Mouse (Mus musculus): Measurements from ENCODE around the gene Gm9573. TPM values are rescaled to one million over a fixed set of nuclear protein-coding genes. Genes with fewer than 3 reads are reported as not detected.
A peak's percentile ranks its signal among the peaks of the same experiment; 100 is the strongest.

Gm9573 gene
- polyA plus RNA-seq, 1 experiment = not detected

- Histone ChIP-seq H3K27ac (ENCODE audit: insufficient read depth, low read length) (no peak overlapping the region; the same call in 1 of the 2 replicates), H3K4me3 (replicated peaks; ENCODE audit: insufficient read depth, low read depth, low read length) (peak overlapping the region; percentile 100), H3K4me1 (ENCODE audit: control insufficient read depth, insufficient read depth, low read length) (no peaks in the 10 kb centered on the region), H3K27me3 (ENCODE audit: control insufficient read depth, insufficient read depth, low read length) (no peaks in the 10 kb centered on the region)
- 1% methylated on average over 15 of the region's 15 CpGs for WGBS
- DNase-seq = peak; percentile 77 to 82
- TF ChIP-seq POLR2A (IDR thresholded peaks at IDR 0.05; ENCODE audit: borderline replicate concordance, insufficient read depth, low read length) (peak; percentile 28; the same call in 1 of the 2 replicates), CTCF (IDR thresholded peaks at IDR 0.05; ENCODE audit: borderline replicate concordance, insufficient read depth, low read depth, low read length) (peak; percentile 79)
Measured at GRCm38 (mm10) chr17:35635699-35636111, 9.3 kb upstream of the Gm9573 start.

GRCm38 (mm10) chr17:35635202-35635601 lies 8.8 kb upstream of the Gm9573 start:
- no peak for DNase-seq
- WGBS = 72% methylated on average over 3 of the region's 3 CpGs
- H3K4me1 ChIP-seq (ENCODE audit: control insufficient read depth, insufficient read depth, low read length) = no peaks in the 10 kb centered on the region

GRCm38 (mm10) chr17:35633992-35634391 lies 7.6 kb upstream of the Gm9573 start:
- H3K27me3 ChIP-seq (ENCODE audit: control insufficient read depth, insufficient read depth, low read length) = no peaks in the 10 kb centered on the region
- peak in 1 of 2 experiments; percentile 21 for DNase-seq
- H3K4me3 ChIP-seq (replicated peaks; ENCODE audit: insufficient read depth, low read depth, low read length) = no peak overlapping the region
- TF ChIP-seq POLR2A (IDR thresholded peaks at IDR 0.05; ENCODE audit: borderline replicate concordance, insufficient read depth, low read length) (no peak), CTCF (IDR thresholded peaks at IDR 0.05; ENCODE audit: borderline replicate concordance, insufficient read depth, low read depth, low read length) (peak; percentile 28; the same call in 1 of the 2 replicates)
- H3K4me1 ChIP-seq (ENCODE audit: control insufficient read depth, insufficient read depth, low read length) = no peaks in the 10 kb centered on the region
- WGBS = 34% methylated on average over 1 of the region's 1 CpGs
- H3K27ac ChIP-seq (ENCODE audit: insufficient read depth, low read length) = no peak overlapping the region

More at GRCm38 (mm10) chr17:35635202-35635601, 8.8 kb upstream of the Gm9573 start:
- Histone ChIP-seq H3K27me3 (ENCODE audit: control insufficient read depth, insufficient read depth, low read length) (no peaks in the 10 kb centered on the region), H3K4me3 (replicated peaks; ENCODE audit: insufficient read depth, low read depth, low read length) (no peak overlapping the region), H3K27ac (ENCODE audit: insufficient read depth, low read length) (no peak overlapping the region)
- TF ChIP-seq CTCF (IDR thresholded peaks at IDR 0.05; ENCODE audit: borderline replicate concordance, insufficient read depth, low read depth, low read length) = no peak
- TF ChIP-seq POLR2A (IDR thresholded peaks at IDR 0.05; ENCODE audit: borderline replicate concordance, insufficient read depth, low read length) = no peak

- DNase-seq = no peak
- TF ChIP-seq CTCF (IDR thresholded peaks at IDR 0.05; ENCODE audit: borderline replicate concordance, insufficient read depth, low read depth, low read length) = no peak
- no peak for TF ChIP-seq POLR2A (IDR thresholded peaks at IDR 0.05; ENCODE audit: borderline replicate concordance, insufficient read depth, low read length)
- WGBS = 82% methylated on average over 4 of the region's 4 CpGs
Measured at GRCm38 (mm10) chr17:35617127-35617526, 9.3 kb downstream of the Gm9573 start.

GRCm38 (mm10) chr17:35601736-35602354 lies 24.6 kb downstream of the Gm9573 start:
- no peaks in the 10 kb centered on the region for H3K27me3 ChIP-seq (ENCODE audit: control insufficient read depth, insufficient read depth, low read length)
- no peak for DNase-seq
- no peak overlapping the region for H3K27ac ChIP-seq (ENCODE audit: insufficient read depth, low read length)
- H3K4me1 ChIP-seq (ENCODE audit: control insufficient read depth, insufficient read depth, low read length) = no peaks in the 10 kb centered on the region
- no peak overlapping the region for H3K4me3 ChIP-seq (replicated peaks; ENCODE audit: insufficient read depth, low read depth, low read length)
- TF ChIP-seq CTCF (IDR thresholded peaks at IDR 0.05; ENCODE audit: borderline replicate concordance, insufficient read depth, low read depth, low read length) = no peak
- no peak for TF ChIP-seq POLR2A (IDR thresholded peaks at IDR 0.05; ENCODE audit: borderline replicate concordance, insufficient read depth, low read length)
- 58% methylated on average over 8 of the region's 8 CpGs for WGBS

More at GRCm38 (mm10) chr17:35617127-35617526, 9.3 kb downstream of the Gm9573 start:
- Histone ChIP-seq H3K27ac (ENCODE audit: insufficient read depth, low read length) (no peak overlapping the region), H3K27me3 (ENCODE audit: control insufficient read depth, insufficient read depth, low read length) (no peaks in the 10 kb centered on the region), H3K4me3 (replicated peaks; ENCODE audit: insufficient read depth, low read depth, low read length) (no peak overlapping the region), H3K4me1 (ENCODE audit: control insufficient read depth, insufficient read depth, low read length) (no peaks in the 10 kb centered on the region)

GRCm38 (mm10) chr17:35601249-35601648 lies 25.2 kb downstream of the Gm9573 start, which contains the start of gene Sfta2:
Sfta2 (plus strand) TSS chr17:35601549.
- no peak within 1 kb of the TSS for H3K4me3 ChIP-seq (replicated peaks; ENCODE audit: insufficient read depth, low read depth, low read length)

GRCm38 (mm10) chr17:35597399-35597798 lies 29.0 kb downstream of the Gm9573 start:
- H3K4me3 ChIP-seq (replicated peaks; ENCODE audit: insufficient read depth, low read depth, low read length) = no peak overlapping the region
- no peak overlapping the region for H3K27ac ChIP-seq (ENCODE audit: insufficient read depth, low read length)
- TF ChIP-seq CTCF (IDR thresholded peaks at IDR 0.05; ENCODE audit: borderline replicate concordance, insufficient read depth, low read depth, low read length) (no peak), POLR2A (IDR thresholded peaks at IDR 0.05; ENCODE audit: borderline replicate concordance, insufficient read depth, low read length) (no peak)
- no peak for DNase-seq
- 92% methylated on average over 3 of the region's 3 CpGs for WGBS
- H3K4me1 ChIP-seq (ENCODE audit: control insufficient read depth, insufficient read depth, low read length) = no peaks in the 10 kb centered on the region
- H3K27me3 ChIP-seq (ENCODE audit: control insufficient read depth, insufficient read depth, low read length) = no peaks in the 10 kb centered on the region

More at GRCm38 (mm10) chr17:35601249-35601648, 25.2 kb downstream of the Gm9573 start, which contains the start of gene Sfta2:
- WGBS = 63% methylated on average over 2 of the region's 2 CpGs
- no peak within 1 kb of the TSS for H3K27ac ChIP-seq (ENCODE audit: insufficient read depth, low read length)
- H3K27me3 ChIP-seq (ENCODE audit: control insufficient read depth, insufficient read depth, low read length) = no peaks in the 10 kb centered on the region
- DNase-seq = no peak
- TF ChIP-seq POLR2A (IDR thresholded peaks at IDR 0.05; ENCODE audit: borderline replicate concordance, insufficient read depth, low read length) (no peak), CTCF (IDR thresholded peaks at IDR 0.05; ENCODE audit: borderline replicate concordance, insufficient read depth, low read depth, low read length) (no peak)
- H3K4me1 ChIP-seq (ENCODE audit: control insufficient read depth, insufficient read depth, low read length) = no peaks in the 10 kb centered on the region

- H3K27me3 ChIP-seq (ENCODE audit: control insufficient read depth, insufficient read depth, low read length) = no peaks in the 10 kb centered on the region
- no peak overlapping the region for H3K4me3 ChIP-seq (replicated peaks; ENCODE audit: insufficient read depth, low read depth, low read length)
- WGBS = 80% methylated on average over 7 of the region's 7 CpGs
- no peak for TF ChIP-seq CTCF (IDR thresholded peaks at IDR 0.05; ENCODE audit: borderline replicate concordance, insufficient read depth, low read depth, low read length)
- TF ChIP-seq POLR2A (IDR thresholded peaks at IDR 0.05; ENCODE audit: borderline replicate concordance, insufficient read depth, low read length) = no peak
- no peak overlapping the region for H3K27ac ChIP-seq (ENCODE audit: insufficient read depth, low read length)
- DNase-seq = no peak
- no peaks in the 10 kb centered on the region for H3K4me1 ChIP-seq (ENCODE audit: control insufficient read depth, insufficient read depth, low read length)
Measured at GRCm38 (mm10) chr17:35594456-35594855, 32.0 kb downstream of the Gm9573 start.

Data from cerebellum, adult 2 months (tissue).